Mouse (Mus musculus): ENCODE measurements around the gene March8.
"Not testable (repeated sequence)": the region's sequence is repeated elsewhere in the genome, so short reads cannot be mapped to it uniquely, and the experiment has no call there.

The March8 gene

GRCm38 (mm10) chr6:116337835-116338501 is at the start of gene March8:
Gene March8, plus strand, starts transcription at chr6:116338024.
- in situ Hi-C loops (cut with MboI, MseI) = loop anchor here in 1 of 2 experiments (10.0 kb wide), 1 partner anchor 53 kb away; no protein-coding TSS in a partner anchor

GRCm38 (mm10) chr6:116311411-116311810 is 26.4 kb upstream of the March8 start:
- in situ Hi-C loops (cut with MboI, MseI) = no loop called here

DNA sequence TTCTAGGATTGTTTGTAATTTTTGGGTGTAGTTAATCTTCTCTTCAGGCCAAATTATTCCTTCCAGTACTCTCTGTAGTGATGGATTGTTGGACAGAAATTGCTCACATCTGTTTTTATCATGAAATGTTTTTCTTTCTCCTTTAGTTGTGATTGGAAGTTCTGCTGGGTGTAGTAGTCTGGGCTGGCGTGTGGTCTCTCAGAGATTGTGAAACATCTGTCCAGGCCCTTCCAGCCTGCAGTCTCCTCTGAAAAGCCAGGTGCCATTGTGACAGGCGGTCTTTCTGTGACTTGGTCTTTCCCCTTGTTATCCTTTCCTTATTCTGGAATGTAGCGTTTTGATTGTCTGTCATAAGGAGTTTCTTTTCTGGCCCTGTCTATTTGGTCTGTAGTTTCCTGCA is 18.6 kb upstream of the March8 start:
- in situ Hi-C loops (cut with MboI, MseI) = no loop called here

- in situ Hi-C loops (cut with MboI, MseI) = no loop called here
Observed at GRCm38 (mm10) chr6:116326641-116327040, 11.2 kb upstream of the March8 start.

DNA sequence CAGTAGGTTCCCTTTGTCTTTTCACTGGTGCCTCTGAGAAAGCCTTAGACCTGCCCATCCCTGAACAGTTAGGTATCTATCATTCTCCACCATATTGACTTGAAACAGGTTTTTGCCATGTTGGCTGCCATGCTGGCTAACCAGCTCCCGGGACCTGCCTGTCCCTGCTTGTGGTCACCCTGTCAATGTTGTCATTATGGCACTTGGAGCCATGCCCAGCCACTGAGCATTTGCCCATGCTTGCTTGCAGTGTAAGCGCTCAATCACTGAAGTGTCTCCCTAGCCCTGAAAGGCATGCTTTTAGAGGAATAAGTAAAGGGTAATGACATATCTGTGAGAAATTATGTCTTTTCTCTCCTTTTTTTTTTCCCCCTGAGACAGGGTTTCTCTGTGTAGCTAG is 6.4 kb upstream of the March8 start:
- in situ Hi-C loops (cut with MboI, MseI) = loop anchor here in 1 of 2 experiments (10.0 kb wide), 1 partner anchor 47 kb away; no protein-coding TSS in a partner anchor

GRCm38 (mm10) chr6:116337466-116337834 is 374 bp upstream of the March8 start:
- in situ Hi-C loops (cut with MboI, MseI) = loop anchor here in 1 of 2 experiments (10.0 kb wide), 1 partner anchor 53 kb away; no protein-coding TSS in a partner anchor

GRCm38 (mm10) chr6:116338520-116338919 is 696 bp downstream of the March8 start:
- in situ Hi-C loops (cut with MboI, MseI) = loop anchor here in 1 of 2 experiments (10.0 kb wide), 1 partner anchor 54 kb away; no protein-coding TSS in a partner anchor

DNA sequence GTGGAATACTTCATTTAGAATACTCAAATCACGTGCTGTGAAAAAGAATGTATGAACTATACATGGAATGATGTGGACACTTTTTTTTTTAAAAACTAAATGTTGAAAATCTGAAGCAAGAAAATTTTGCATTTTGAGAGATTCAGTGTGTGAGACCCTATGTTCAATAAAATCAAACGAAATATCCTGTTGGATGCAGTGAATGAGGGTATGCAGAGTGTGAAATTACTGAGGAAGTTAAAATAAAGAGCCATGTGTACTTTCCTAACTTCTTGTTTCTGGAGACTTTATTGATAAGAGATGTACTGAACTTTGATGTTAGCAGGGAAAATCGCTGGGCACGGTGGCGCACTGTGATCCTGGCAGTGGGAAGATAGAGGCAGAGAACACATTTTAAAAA is 1.3 kb downstream of the March8 start:
- in situ Hi-C loops (cut with MboI, MseI) = loop anchor here in 1 of 2 experiments (10.0 kb wide), 1 partner anchor 54 kb away; no protein-coding TSS in a partner anchor

GRCm38 (mm10) chr6:116340521-116340920 is 2.7 kb downstream of the March8 start:
- in situ Hi-C loops (cut with MboI, MseI) = no loop called here

- in situ Hi-C loops (cut with MboI, MseI) = no loop called here
Observed at GRCm38 (mm10) chr6:116347953-116348352, 10.1 kb downstream of the March8 start.

DNA sequence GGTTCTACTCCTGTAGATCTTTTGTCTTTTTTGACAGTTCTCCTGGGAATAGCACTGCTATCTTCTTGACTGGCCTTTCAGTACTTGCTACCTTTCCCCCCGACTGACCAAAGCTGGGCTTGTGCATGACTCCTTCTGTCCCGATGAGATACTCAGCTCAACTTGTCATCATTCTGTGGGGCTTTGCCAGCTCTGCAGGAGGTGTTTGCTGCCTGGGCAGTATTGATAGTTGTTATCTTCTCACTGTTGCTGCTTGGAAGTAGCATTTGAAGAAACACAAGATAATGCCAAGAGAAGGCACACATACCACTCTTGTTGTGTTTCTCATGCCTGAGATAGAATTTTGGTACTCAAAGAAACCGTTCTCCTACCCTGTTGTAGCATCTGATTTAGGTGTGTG is 12.2 kb downstream of the March8 start:
- in situ Hi-C loops (cut with MboI, MseI) = no loop called here

DNA sequence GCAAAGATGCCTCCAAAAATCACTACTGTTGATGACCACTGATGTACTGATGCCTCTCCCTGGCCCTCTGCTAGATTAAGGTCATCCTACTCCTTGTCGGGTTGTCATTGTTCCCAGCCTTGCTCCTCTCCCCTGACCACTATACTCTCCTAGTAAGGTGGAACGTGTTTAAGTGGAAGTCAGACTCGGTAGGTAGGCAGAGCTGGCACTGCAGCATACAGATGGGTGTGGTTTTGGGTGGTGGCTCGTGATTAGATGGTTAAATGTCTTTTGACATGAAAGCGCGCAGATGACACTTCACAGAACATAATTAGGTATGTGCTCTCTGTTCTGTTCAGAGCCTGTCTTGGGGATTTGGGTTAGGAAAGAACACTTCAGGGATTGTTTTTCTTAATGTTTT is 12.8 kb downstream of the March8 start:
- in situ Hi-C loops (cut with MboI, MseI) = no loop called here

DNA sequence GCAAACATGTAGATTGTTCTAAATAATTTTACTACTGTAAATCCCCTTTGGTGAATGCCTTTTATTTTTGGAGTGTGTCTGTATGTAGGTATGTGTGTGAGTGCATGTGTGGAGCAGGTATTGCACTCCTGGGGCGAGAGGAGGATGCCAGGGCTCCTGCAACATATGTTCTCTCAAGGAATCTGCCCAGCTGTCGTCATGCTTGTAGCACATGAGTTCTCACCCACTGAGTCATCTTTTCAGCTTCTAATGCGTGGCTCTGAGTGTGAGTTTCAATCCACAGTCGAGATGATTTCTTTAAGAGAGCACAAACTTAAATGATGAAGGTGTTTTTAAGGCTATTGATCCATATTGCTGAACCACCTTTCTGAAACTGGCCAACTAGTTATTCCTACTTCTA is 13.7 kb downstream of the March8 start:
- in situ Hi-C loops (cut with MboI, MseI) = no loop called here

DNA sequence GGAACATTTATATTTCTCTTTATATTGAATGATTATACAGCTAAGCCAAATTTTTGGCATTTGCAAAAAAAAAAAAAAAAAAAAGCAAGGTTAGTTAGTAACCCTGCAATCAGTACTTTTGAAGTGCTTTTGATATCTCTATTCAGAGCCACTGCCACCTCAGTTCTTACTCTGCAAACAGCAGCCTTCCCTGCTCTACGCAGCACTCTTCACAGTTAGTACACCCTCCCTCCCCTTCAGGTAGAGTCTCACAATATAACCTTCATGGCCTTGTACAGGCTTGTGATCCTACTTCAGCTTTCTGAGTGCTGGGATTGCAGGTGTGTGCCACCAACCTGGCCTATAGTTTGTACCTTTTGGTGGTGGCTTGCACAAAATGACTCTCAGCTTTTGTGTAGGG is 15.6 kb downstream of the March8 start:
- in situ Hi-C loops (cut with MboI, MseI) = no loop called here

DNA sequence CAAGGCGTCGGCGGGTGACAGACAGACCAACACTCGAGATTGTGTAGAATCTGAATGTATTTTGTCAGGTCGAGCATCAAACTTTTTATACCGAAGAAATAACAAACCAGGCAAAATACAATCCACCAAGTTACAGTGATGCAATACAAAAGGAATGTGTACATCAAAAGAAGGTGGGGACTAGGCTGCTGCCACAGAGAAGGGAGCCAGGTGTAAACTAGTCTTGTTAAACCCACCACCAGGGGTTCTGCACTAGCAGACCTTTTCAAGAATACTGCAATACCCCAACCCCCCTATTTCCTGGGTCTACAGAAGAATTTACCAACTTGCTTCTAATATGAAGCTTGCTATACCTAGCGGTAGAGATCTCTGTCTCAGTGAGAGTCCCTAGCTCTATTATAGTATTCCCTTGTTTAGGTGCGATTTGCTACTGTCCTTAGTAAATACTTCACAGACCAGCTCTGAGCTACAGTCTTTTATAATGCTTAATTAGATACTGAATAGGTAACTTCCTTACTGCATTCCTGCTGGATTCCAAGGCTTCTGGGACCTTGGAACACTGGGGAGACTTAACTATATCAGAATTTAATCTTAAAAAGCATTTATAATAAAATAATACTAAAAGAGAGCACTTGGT is 18.6 kb downstream of the March8 start:
- in situ Hi-C loops (cut with MboI, MseI) = not testable (repeated sequence)

DNA sequence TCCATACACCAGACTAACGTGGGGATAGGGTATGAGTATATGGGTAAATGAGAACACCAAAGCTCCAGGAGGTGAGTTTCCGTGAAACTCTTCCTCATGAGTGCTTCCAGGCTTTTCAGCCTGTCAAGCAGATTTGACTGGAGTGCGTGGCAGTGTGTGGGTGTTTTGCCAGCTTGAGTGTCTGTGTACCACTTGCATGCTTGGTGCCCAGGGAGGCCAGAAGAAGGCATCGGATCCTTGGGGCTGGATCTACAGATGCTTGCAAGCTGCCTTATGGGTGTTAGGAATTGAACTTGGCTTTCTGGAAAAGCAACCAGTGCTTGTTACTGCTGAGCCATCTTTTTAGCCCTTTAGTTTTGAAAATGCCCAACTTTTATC is 19.1 kb downstream of the March8 start:
- in situ Hi-C loops (cut with MboI, MseI) = no loop called here

DNA sequence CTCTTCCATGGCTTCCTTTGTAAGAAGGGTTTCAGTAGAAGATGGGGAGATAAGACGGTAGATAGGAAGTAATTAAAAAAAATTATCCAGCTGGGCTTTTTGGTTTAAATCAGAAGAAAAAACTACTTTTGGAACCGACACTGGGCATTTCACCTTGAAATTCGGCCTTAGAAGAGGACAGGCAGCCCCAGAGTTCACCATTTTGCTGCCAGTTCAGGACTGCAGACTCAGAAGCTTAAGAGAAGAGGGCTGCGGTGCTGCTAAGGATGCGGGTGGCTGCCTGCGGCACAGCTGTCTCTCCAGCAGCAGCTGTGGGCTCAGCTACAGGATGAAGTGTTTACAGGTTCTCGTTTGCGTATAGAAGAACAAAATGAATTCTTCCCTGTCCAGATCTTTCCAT is 20.2 kb downstream of the March8 start:
- in situ Hi-C loops (cut with MboI, MseI) = no loop called here

DNA sequence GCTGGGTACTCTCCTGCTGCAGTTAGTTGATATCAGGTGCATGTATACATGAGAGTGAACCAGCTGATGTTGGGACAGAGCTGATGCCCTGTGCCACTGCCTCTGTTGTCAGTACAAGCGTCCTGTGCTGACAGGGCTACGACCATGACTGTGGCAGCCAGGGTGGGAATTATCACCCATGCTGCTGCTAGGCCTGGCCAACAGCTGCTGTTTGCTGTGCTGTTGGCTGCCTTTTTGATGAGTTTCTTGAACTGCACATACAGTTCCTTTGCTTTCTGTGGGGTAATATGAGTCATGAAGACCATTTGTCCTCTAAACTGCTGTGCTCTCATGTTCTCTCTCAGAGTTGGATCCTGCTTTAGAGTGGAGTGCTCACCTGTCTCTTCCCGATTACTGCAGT is 21.4 kb downstream of the March8 start:
- in situ Hi-C loops (cut with MboI, MseI) = no loop called here

DNA sequence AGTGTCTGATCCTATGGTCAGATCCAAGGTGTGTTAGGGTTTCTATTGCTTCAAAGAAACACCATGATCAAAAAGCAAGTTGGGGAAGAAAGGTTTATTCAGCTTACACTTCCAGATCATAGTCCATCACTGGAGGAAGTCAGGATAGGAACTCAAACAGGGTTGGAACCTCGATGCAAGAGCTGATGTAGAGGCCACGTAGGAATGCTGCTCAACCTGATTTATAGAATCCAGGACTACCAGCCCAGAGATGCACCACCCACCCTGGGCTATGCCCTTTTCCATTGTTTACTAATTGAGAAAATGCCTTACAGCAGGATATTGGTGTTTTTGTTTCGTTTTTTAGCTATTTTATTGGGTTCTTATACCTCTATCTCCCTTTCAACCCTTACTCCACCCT is 23.6 kb downstream of the March8 start:
- in situ Hi-C loops (cut with MboI, MseI) = no loop called here

GRCm38 (mm10) chr6:116361993-116362392 is 24.2 kb downstream of the March8 start:
- in situ Hi-C loops (cut with MboI, MseI) = no loop called here

DNA sequence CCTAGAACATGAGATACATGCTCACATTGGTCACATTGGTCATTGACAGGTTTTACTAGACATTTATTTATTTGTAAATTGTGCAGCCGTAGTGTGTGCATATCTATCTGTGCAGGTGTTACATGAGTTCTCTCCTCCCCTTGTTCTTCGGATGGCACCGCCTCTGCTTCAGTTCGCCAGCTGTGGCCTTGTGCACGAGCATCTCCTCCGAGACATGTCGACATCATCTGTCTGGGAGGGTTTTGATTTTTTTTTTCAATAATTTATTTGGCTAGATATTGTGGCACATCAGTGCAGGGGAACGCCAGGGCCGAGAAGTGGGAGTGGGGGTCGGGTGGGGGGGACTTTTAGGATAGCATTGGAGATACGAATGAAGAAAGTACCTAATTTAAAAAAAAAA is 30.1 kb downstream of the March8 start:
- in situ Hi-C loops (cut with MboI, MseI) = no loop called here

DNA sequence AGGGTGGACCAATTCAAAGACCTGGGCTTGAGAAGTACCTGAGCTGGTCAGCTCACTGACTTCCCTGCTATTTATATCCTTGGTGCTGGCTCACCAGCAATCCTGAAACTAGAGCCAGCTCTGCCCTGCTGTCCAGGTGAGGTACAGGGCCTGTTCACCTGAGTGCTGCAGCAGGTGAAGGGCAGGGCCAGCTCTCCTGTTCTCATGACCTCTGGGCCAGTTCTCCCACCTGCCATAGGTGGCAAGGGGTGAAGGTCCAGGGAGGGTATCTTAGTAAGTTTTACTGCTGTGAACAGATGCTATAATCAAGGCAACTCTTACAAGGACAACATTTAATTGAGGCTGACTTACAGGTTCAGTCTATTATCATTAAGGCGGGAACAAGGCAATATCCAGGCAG is 32.0 kb downstream of the March8 start:
- in situ Hi-C loops (cut with MboI, MseI) = no loop called here
